Mouse (Mus musculus): ENCODE measurements around the gene Clcn7. TPM values are rescaled to one million over a fixed set of nuclear protein-coding genes. Genes with fewer than 3 reads are reported as not detected.

Clcn7 gene
- polyA plus RNA-seq, 1 experiment from 2014 or later: 18.1 TPM

GRCm38 (mm10) chr17:25130060-25130459, 3.1 kb upstream of the Clcn7 start:
- 77% methylated on average over 1 of the region's 1 CpGs for WGBS
- no peak for ATAC-seq (ENCODE audit: insufficient read depth, low FRiP score, low read depth)
- Histone ChIP-seq H3K4me3 (replicated peaks) (no peak overlapping the region), H3K27ac (no peak overlapping the region), H3K4me1 (peaks cover 11% of the 10 kb centered on the region), H3K36me3 (no peaks in the 10 kb centered on the region), H3K9ac (no peak overlapping the region), H3K27me3 (replicated peaks) (no peaks in the 10 kb centered on the region), H3K9me3 (no peaks in the 10 kb centered on the region), H3K4me2 (no peak overlapping the region)

DNA sequence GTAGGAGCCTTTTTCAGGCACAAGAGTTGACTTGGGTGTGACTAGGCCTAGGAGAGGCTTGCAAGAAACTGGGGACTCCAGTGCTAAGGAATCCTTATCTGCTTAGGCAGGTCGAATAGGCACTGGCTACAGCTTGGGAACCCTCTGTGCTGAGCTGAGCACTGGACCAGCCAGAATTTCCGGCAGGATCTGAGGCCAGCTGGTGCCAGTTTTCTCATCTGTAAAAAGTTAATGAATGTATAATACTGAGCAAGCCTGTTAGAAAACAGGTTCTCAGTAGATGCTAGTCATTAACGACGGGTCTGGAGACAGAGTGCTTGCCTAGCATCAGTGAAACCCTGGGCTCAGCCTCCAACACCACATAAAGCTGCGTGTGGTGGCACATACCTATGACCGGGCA, 2.4 kb downstream of the Clcn7 start:
- Histone ChIP-seq H3K27ac (no peak overlapping the region), H3K4me2 (no peak overlapping the region), H3K4me1 (peaks cover 8% of the 10 kb centered on the region), H3K4me3 (replicated peaks) (no peak overlapping the region), H3K9me3 (no peaks in the 10 kb centered on the region), H3K9ac (no peak overlapping the region), H3K27me3 (replicated peaks) (no peaks in the 10 kb centered on the region), H3K36me3 (no peaks in the 10 kb centered on the region)
- WGBS: 84% methylated on average over 6 of the region's 6 CpGs
- ATAC-seq (ENCODE audit: insufficient read depth, low FRiP score, low read depth): no peak

DNA sequence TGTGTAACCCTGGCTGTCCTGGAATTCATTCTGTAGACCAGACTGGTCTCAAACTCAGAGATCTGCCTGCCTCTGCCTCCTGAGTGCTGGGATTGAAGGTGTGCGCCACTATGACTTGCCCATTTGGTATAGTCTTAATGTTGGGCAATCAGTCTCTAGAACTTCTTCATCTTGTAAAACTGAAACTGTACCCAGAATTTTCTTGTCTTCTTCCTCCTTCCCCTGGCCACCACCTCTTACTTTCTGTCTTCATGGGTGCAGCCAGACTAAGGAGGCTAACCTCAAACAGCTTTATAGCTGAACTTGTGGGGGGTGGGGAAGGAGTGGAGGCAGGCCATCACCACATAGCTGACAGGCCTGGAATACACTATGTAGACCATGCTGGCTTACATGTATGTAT, 5.6 kb downstream of the Clcn7 start:
- Histone ChIP-seq H3K4me1 (peaks cover 8% of the 10 kb centered on the region), H3K36me3 (no peaks in the 10 kb centered on the region), H3K27me3 (replicated peaks) (no peaks in the 10 kb centered on the region), H3K4me2 (no peak overlapping the region), H3K27ac (no peak overlapping the region), H3K9me3 (no peaks in the 10 kb centered on the region), H3K9ac (no peak overlapping the region), H3K4me3 (replicated peaks) (no peak overlapping the region)
- no peak for ATAC-seq (ENCODE audit: insufficient read depth, low FRiP score, low read depth)
- whole genome bisulfite sequencing: 92% methylated on average over 1 of the region's 1 CpGs

- Histone ChIP-seq H3K4me1 (no peaks in the 10 kb centered on the region), H3K27me3 (replicated peaks) (no peaks in the 10 kb centered on the region), H3K9ac (no peak overlapping the region), H3K27ac (no peak overlapping the region), H3K36me3 (no peaks in the 10 kb centered on the region), H3K4me3 (replicated peaks) (no peak overlapping the region), H3K9me3 (no peaks in the 10 kb centered on the region), H3K4me2 (no peak overlapping the region)
- 58% methylated on average over 4 of the region's 4 CpGs for WGBS
- ATAC-seq (ENCODE audit: insufficient read depth, low FRiP score, low read depth): no peak
Observed at GRCm38 (mm10) chr17:25139960-25140359, 6.8 kb downstream of the Clcn7 start.

DNA sequence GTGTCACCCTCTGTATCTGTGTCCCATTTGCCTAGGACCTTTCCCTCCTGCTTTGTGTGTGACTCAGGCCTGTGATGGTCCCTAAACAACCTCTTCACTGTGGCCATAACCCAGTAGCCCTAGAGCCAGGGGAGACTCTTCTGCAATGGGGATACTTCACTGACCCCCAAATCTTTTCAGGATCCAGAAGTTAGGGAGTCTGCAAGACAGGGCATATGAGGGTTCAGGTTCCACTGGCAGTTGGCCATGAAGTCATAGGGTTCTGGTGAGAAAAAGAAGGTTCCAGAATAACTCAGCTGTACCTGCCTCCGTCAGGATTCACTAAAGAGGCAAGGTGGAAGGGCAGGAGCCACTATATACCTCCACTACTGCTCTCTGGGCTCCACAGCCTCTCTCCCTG, 29.0 kb downstream of the Clcn7 start, which contains the start of gene Ccdc154:
TSS of gene Ccdc154 (plus strand) at position 301 of the 400 bp plus-strand sequence.
- no peak within 1 kb of the TSS for H3K4me2 ChIP-seq
- WGBS: 95% methylated on average over 1 of the region's 1 CpGs
- H3K4me3 ChIP-seq (replicated peaks): no peak within 1 kb of the TSS
- no peak within 1 kb of the TSS for H3K27ac ChIP-seq
- peaks cover 3% of the 10 kb centered on the region; the same call in 1 of the 2 replicates for H3K4me1 ChIP-seq
- no peaks in the 10 kb centered on the region for H3K27me3 ChIP-seq (replicated peaks)
- H3K9ac ChIP-seq: no peak within 1 kb of the TSS
- H3K9me3 ChIP-seq: no peaks in the 10 kb centered on the region
- ATAC-seq (ENCODE audit: insufficient read depth, low FRiP score, low read depth): no peak
- peaks cover 12% of the 10 kb centered on the region; the same call in 1 of the 2 replicates for H3K36me3 ChIP-seq

GRCm38 (mm10) chr17:25163387-25163786, 30.2 kb downstream of the Clcn7 start:
- no peak overlapping the region for H3K9ac ChIP-seq
- H3K9me3 ChIP-seq: no peaks in the 10 kb centered on the region

GRCm38 (mm10) chr17:25164770-25165169, 31.6 kb downstream of the Clcn7 start:
- no peak overlapping the region for H3K4me2 ChIP-seq
- no peak overlapping the region for H3K27ac ChIP-seq
- H3K9ac ChIP-seq: no peak overlapping the region
- H3K4me1 ChIP-seq: peaks cover 3% of the 10 kb centered on the region; the same call in 1 of the 2 replicates
- H3K27me3 ChIP-seq (replicated peaks): no peaks in the 10 kb centered on the region
- no peak for ATAC-seq (ENCODE audit: insufficient read depth, low FRiP score, low read depth)
- H3K36me3 ChIP-seq: peaks cover 9% of the 10 kb centered on the region; the same call in 1 of the 2 replicates
- H3K9me3 ChIP-seq: no peaks in the 10 kb centered on the region
- H3K4me3 ChIP-seq (replicated peaks): no peak overlapping the region
- WGBS: 81% methylated on average over 3 of the region's 3 CpGs

More at GRCm38 (mm10) chr17:25163387-25163786, 30.2 kb downstream of the Clcn7 start:
- Histone ChIP-seq H3K4me1 (peaks cover 3% of the 10 kb centered on the region; the same call in 1 of the 2 replicates), H3K4me3 (replicated peaks) (no peak overlapping the region), H3K27ac (peak overlapping the region; percentile 40; the same call in 1 of the 2 replicates), H3K4me2 (no peak overlapping the region), H3K36me3 (peaks cover 12% of the 10 kb centered on the region; the same call in 1 of the 2 replicates), H3K27me3 (replicated peaks) (no peaks in the 10 kb centered on the region)
- no peak; the same call in 1 of the 2 replicates for ATAC-seq (ENCODE audit: insufficient read depth, low FRiP score, low read depth)
- 70% methylated on average over 7 of the region's 7 CpGs for WGBS

GRCm38 (mm10) chr17:25165970-25166671, 32.9 kb downstream of the Clcn7 start:
- no peak overlapping the region for H3K4me2 ChIP-seq
- H3K27me3 ChIP-seq (replicated peaks): no peaks in the 10 kb centered on the region
- H3K4me1 ChIP-seq: peaks cover 3% of the 10 kb centered on the region; the same call in 1 of the 2 replicates
- H3K36me3 ChIP-seq: no peaks in the 10 kb centered on the region
- H3K9ac ChIP-seq: no peak overlapping the region
- no peaks in the 10 kb centered on the region for H3K9me3 ChIP-seq
- H3K4me3 ChIP-seq (replicated peaks): no peak overlapping the region
- 41% methylated on average over 6 of the region's 6 CpGs for WGBS
- H3K27ac ChIP-seq: no peak overlapping the region
- ATAC-seq (ENCODE audit: insufficient read depth, low FRiP score, low read depth): no peak

GRCm38 (mm10) chr17:25169706-25170105, 36.5 kb downstream of the Clcn7 start:
- WGBS: 90% methylated on average over 2 of the region's 2 CpGs
- Histone ChIP-seq H3K27ac (no peak overlapping the region), H3K4me1 (peaks cover 3% of the 10 kb centered on the region; the same call in 1 of the 2 replicates), H3K36me3 (no peaks in the 10 kb centered on the region), H3K4me3 (replicated peaks) (no peak overlapping the region), H3K27me3 (replicated peaks) (no peaks in the 10 kb centered on the region), H3K4me2 (no peak overlapping the region), H3K9ac (no peak overlapping the region), H3K9me3 (no peaks in the 10 kb centered on the region)
- ATAC-seq (ENCODE audit: insufficient read depth, low FRiP score, low read depth): no peak

GRCm38 (mm10) chr17:25172558-25172957, 39.4 kb downstream of the Clcn7 start:
- H3K9ac ChIP-seq: no peak overlapping the region
- no peaks in the 10 kb centered on the region for H3K27me3 ChIP-seq (replicated peaks)
- H3K27ac ChIP-seq: no peak overlapping the region
- no peaks in the 10 kb centered on the region for H3K36me3 ChIP-seq
- 0 out of 2 replicates have a peak, but pooled peaks cover 3% of the 10 kb centered on the region for H3K4me1 ChIP-seq
- 84% methylated on average over 3 of the region's 3 CpGs for WGBS
- ATAC-seq (ENCODE audit: insufficient read depth, low FRiP score, low read depth): no peak
- H3K9me3 ChIP-seq: no peaks in the 10 kb centered on the region
- H3K4me2 ChIP-seq: no peak overlapping the region
- H3K4me3 ChIP-seq (replicated peaks): no peak overlapping the region

GRCm38 (mm10) chr17:25175411-25175810, 42.2 kb downstream of the Clcn7 start, which contains the start of gene Gm38655:
TSS of gene Gm38655 (minus strand) at chr17:25175471.
- Histone ChIP-seq H3K27me3 (replicated peaks) (no peaks in the 10 kb centered on the region), H3K4me2 (peak within 1 kb of the TSS; percentile 16), H3K36me3 (no peaks in the 10 kb centered on the region), H3K9me3 (no peaks in the 10 kb centered on the region), H3K4me1 (0 out of 2 replicates have a peak, but pooled peaks cover 3% of the 10 kb centered on the region), H3K9ac (no peak within 1 kb of the TSS), H3K27ac (peak within 1 kb of the TSS; percentile 38; the same call in 1 of the 2 replicates), H3K4me3 (replicated peaks) (no peak within 1 kb of the TSS)
- peak; percentile 94 for ATAC-seq (ENCODE audit: insufficient read depth, low FRiP score, low read depth)
- WGBS: 51% methylated on average over 9 of the region's 9 CpGs

- no peaks in the 10 kb centered on the region for H3K27me3 ChIP-seq (replicated peaks)
- H3K4me3 ChIP-seq (replicated peaks): peak overlapping the region; percentile 97; the same call in 1 of the 2 replicates
- no peak for ATAC-seq (ENCODE audit: insufficient read depth, low FRiP score, low read depth)
- peaks cover 21% of the 10 kb centered on the region; the same call in 1 of the 2 replicates for H3K4me1 ChIP-seq
- H3K4me2 ChIP-seq: peak overlapping the region; percentile 92
- no peaks in the 10 kb centered on the region for H3K9me3 ChIP-seq
- H3K9ac ChIP-seq: no peak overlapping the region
- no peak overlapping the region for H3K27ac ChIP-seq
- no peaks in the 10 kb centered on the region for H3K36me3 ChIP-seq
Observed at GRCm38 (mm10) chr17:25183232-25183631, 50.0 kb downstream of the Clcn7 start.
